Mouse (Mus musculus): Measurements from ENCODE around the gene Pacs2.

Pacs2 gene

GRCm38 (mm10) chr12:113013021-113013491, 1.3 kb upstream of the Pacs2 start:
- no peak for DNase-seq

GRCm38 (mm10) chr12:113014561-113015556, 551 bp downstream of the Pacs2 start:
- DNase-seq, result peak; percentile 42 to 51

GRCm38 (mm10) chr12:113015956-113016355, 1.6 kb downstream of the Pacs2 start:
- no peak for DNase-seq

- DNase-seq, result no peak
These were observed 2.7 kb downstream of the Pacs2 start for GRCm38 (mm10) chr12:113016976-113017375.

- DNase-seq, result no peak
These were observed 3.2 kb downstream of the Pacs2 start for GRCm38 (mm10) chr12:113017429-113017984.

GRCm38 (mm10) chr12:113018763-113019162, 4.5 kb downstream of the Pacs2 start:
- DNase-seq, result no peak

- DNase-seq, result no peak
These were observed 7.2 kb downstream of the Pacs2 start for GRCm38 (mm10) chr12:113021488-113021887.

- peak in 1 of 2 experiments; percentile 36 for DNase-seq
These were observed 8.8 kb downstream of the Pacs2 start for GRCm38 (mm10) chr12:113023082-113023481.

GRCm38 (mm10) chr12:113026557-113026956, 12.2 kb downstream of the Pacs2 start:
- DNase-seq, result no peak

GRCm38 (mm10) chr12:113027495-113027894, 13.2 kb downstream of the Pacs2 start:
- DNase-seq, result no peak

GRCm38 (mm10) chr12:113028067-113028466, 13.8 kb downstream of the Pacs2 start:
- no peak for DNase-seq

- no peak for DNase-seq
These were observed 14.6 kb downstream of the Pacs2 start for GRCm38 (mm10) chr12:113028898-113029297.

GRCm38 (mm10) chr12:113030046-113030445, 15.7 kb downstream of the Pacs2 start:
- DNase-seq, result no peak

- no peak for DNase-seq
These were observed 16.7 kb downstream of the Pacs2 start for GRCm38 (mm10) chr12:113030993-113031392.

- no peak for DNase-seq
These were observed 17.1 kb downstream of the Pacs2 start for GRCm38 (mm10) chr12:113031441-113031840.

- DNase-seq, result no peak
These were observed 18.3 kb downstream of the Pacs2 start for GRCm38 (mm10) chr12:113032296-113033250.

- no peak for DNase-seq
These were observed 20.8 kb downstream of the Pacs2 start for GRCm38 (mm10) chr12:113035093-113035492.

GRCm38 (mm10) chr12:113036996-113037395, 22.7 kb downstream of the Pacs2 start:
- no peak for DNase-seq

- no peak for DNase-seq
These were observed 24.1 kb downstream of the Pacs2 start for GRCm38 (mm10) chr12:113038414-113038813.

GRCm38 (mm10) chr12:113041481-113042439, 27.5 kb downstream of the Pacs2 start:
- DNase-seq, result no peak

- DNase-seq, result no peak
These were observed 28.2 kb downstream of the Pacs2 start for GRCm38 (mm10) chr12:113042543-113042942.

Data from B cell, adult 2 months (primary cell).